Mouse (Mus musculus) MEL (cell line): ENCODE results near the gene Cux1. TPM values are rescaled to one million over a fixed set of nuclear protein-coding genes. Genes with fewer than 3 reads are reported as not detected.

Source experiments
- DNase-seq: peaks from one replicate; pipeline ENCODE4 v3.0.0; 2011; ENCODE audit warnings: low read depth, low spot score
- H3K27ac ChIP-seq: 2 replicates; pipeline ENCODE4 v1.5.1; 2012; ENCODE audit warnings: low read depth, mild to moderate bottlenecking, control low read depth, low read length, moderate library complexity; ENCODE audit not compliant: control insufficient read depth
- H3K27me3 ChIP-seq, 2 experiments: fragments of 150-350 bp in 1 of 2; sonication (generic) in 1 of 2; 2 replicates each; pipeline ENCODE4 v1.6.1; 2012; ENCODE audit warnings: low read length in 2 of 2, mild to moderate bottlenecking in 2 of 2, improper control_type of control experiment in 1 of 2, moderate library complexity in 1 of 2; ENCODE audit not compliant: insufficient read depth in 2 of 2, control insufficient read depth in 1 of 2
- H3K36me3 ChIP-seq, 2 experiments: 2 replicates each; pipeline ENCODE4 v1.6.1; 2012 to 2014; ENCODE audit warnings: low read length in 2 of 2, improper control_type of control experiment in 1 of 2, inconsistent platforms in 1 of 2, mild to moderate bottlenecking in 1 of 2; ENCODE audit not compliant: insufficient read depth in 2 of 2, control insufficient read depth in 1 of 2
- H3K4me1 ChIP-seq, 2 experiments: fragments of 150-350 bp in 1 of 2; sonication (generic) in 1 of 2; 2 replicates each; pipeline ENCODE4 v1.6.1; 2012; ENCODE audit warnings: low read length in 2 of 2, improper control_type of control experiment in 1 of 2, mild to moderate bottlenecking in 1 of 2; ENCODE audit not compliant: insufficient read depth in 2 of 2, control insufficient read depth in 1 of 2
- H3K4me3 ChIP-seq, 2 experiments: fragments of 150-350 bp in 1 of 2; sonication (generic) in 1 of 2; 2 replicates each; pipeline ENCODE4 v1.5.1; 2012; ENCODE audit warnings: low read depth in 2 of 2, low read length in 2 of 2, mild to moderate bottlenecking in 2 of 2, moderate library complexity in 2 of 2, control low read depth in 1 of 2, improper control_type of control experiment in 1 of 2; ENCODE audit not compliant: control insufficient read depth in 1 of 2, insufficient read depth in 1 of 2
- H3K79me2 ChIP-seq: 2 replicates; pipeline ENCODE4 v1.6.1; 2012; ENCODE audit warnings: mild to moderate bottlenecking, low read length, moderate library complexity; ENCODE audit not compliant: control insufficient read depth, poor library complexity, insufficient read depth
- H3K9ac ChIP-seq: 2 replicates; pipeline ENCODE4 v1.6.1; 2012; ENCODE audit warnings: low read depth, mild to moderate bottlenecking, control low read depth, low read length, moderate library complexity; ENCODE audit not compliant: control insufficient read depth, poor library complexity, severe bottlenecking
- H3K9me3 ChIP-seq: fragments of 150-350 bp; sonication (generic); replicated peaks from 2 replicates; pipeline ENCODE4 v1.6.1; 2012; ENCODE audit warnings: mild to moderate bottlenecking, low read length, improper control_type of control experiment, moderate library complexity; ENCODE audit not compliant: insufficient read depth
- BHLHE40 ChIP-seq: IDR thresholded peaks from 2 replicates; pipeline ENCODE4 v1.6.1; 2012; ENCODE audit warnings: low read depth, mild to moderate bottlenecking, inconsistent platforms, low read length, improper control_type of control experiment, borderline replicate concordance
- CHD2 ChIP-seq: IDR thresholded peaks from 2 replicates; pipeline ENCODE4 v1.6.1; 2011; ENCODE audit warnings: low read length, improper control_type of control experiment
- CTCF ChIP-seq, 3 experiments: IDR thresholded peaks in 2 of 3; conservative IDR thresholded peaks in 1 of 3; 2 replicates each; pipeline ENCODE4 v1.5.1; 2011 to 2012; ENCODE audit warnings: low read length in 3 of 3, low read depth in 2 of 3, mild to moderate bottlenecking in 2 of 3, improper control_type of control experiment in 1 of 3, inconsistent platforms in 1 of 3, mixed read lengths in 1 of 3, moderate library complexity in 1 of 3; ENCODE audit not compliant: control insufficient read depth in 1 of 3, insufficient read depth in 1 of 3, poor library complexity in 1 of 3, severe bottlenecking in 1 of 3
- E2F4 ChIP-seq: IDR thresholded peaks from 2 replicates; pipeline ENCODE4 v1.6.1; 2011; ENCODE audit warnings: low read depth, low read length, improper control_type of control experiment, borderline replicate concordance
- EP300 ChIP-seq, 2 experiments: IDR thresholded peaks; 2 replicates each; pipeline ENCODE4 v1.6.1; 2011; ENCODE audit warnings: improper control_type of control experiment in 2 of 2, low read length in 2 of 2, low read depth in 1 of 2, mild to moderate bottlenecking in 1 of 2
- ETS1 ChIP-seq: IDR thresholded peaks from 2 replicates; pipeline ENCODE4 v1.6.1; 2012; ENCODE audit warnings: low read depth, mild to moderate bottlenecking, inconsistent platforms, low read length, improper control_type of control experiment, moderate library complexity
- GABPA ChIP-seq: IDR thresholded peaks from 2 replicates; pipeline ENCODE4 v1.6.1; 2012; ENCODE audit warnings: low read depth, mild to moderate bottlenecking, inconsistent platforms, low read length, improper control_type of control experiment, moderate library complexity
- GATA1 ChIP-seq: IDR thresholded peaks from 2 replicates; pipeline ENCODE4 v1.6.1; 2011; ENCODE audit warnings: low read depth, low read length, improper control_type of control experiment
- JUND ChIP-seq: IDR thresholded peaks from 2 replicates; pipeline ENCODE4 v1.6.1; 2011; ENCODE audit warnings: low read depth, mild to moderate bottlenecking, improper control_type of control experiment, low read length
- MEF2A ChIP-seq: IDR thresholded peaks from 2 replicates; pipeline ENCODE4 v1.6.1; 2014; ENCODE audit warnings: low read depth, mild to moderate bottlenecking, inconsistent platforms, low read length, improper control_type of control experiment; ENCODE audit not compliant: poor library complexity, insufficient replicate concordance, severe bottlenecking; ENCODE audit errors: extremely low read depth
- NELFE ChIP-seq: IDR thresholded peaks from 2 replicates; pipeline ENCODE4 v1.6.1; 2011; ENCODE audit warnings: low read depth, low read length, improper control_type of control experiment
- RCOR1 ChIP-seq: IDR thresholded peaks from 2 replicates; pipeline ENCODE4 v1.6.1; 2012; ENCODE audit warnings: low read depth, mild to moderate bottlenecking, inconsistent platforms, low read length, improper control_type of control experiment
- SMC3 ChIP-seq: IDR thresholded peaks from 2 replicates; pipeline ENCODE4 v1.6.1; 2011; ENCODE audit warnings: low read depth, low read length, improper control_type of control experiment
- USF1 ChIP-seq: IDR thresholded peaks from 2 replicates; pipeline ENCODE4 v1.6.1; 2014; ENCODE audit warnings: low read depth, mild to moderate bottlenecking, inconsistent platforms, low read length, improper control_type of control experiment, moderate library complexity
- polyA plus RNA-seq, 2 experiments: library from polyadenylated mRNA; stranded (reverse) in 1 of 2; unstranded in 1 of 2; fragments of >175 nt in 1 of 2; fragments of >200 nt in 1 of 2; gene quantifications; 2 replicates each; pipeline versions ENCODE4 v1.2.1 to v1.2.4; 2012; ENCODE audit warnings: low replicate concordance in 2 of 2, low read depth in 1 of 2; ENCODE audit not compliant: insufficient read length in 2 of 2, insufficient read depth in 1 of 2, missing spikeins in 1 of 2
- total RNA-seq: library from RNA; depleted of rRNA; stranded (reverse); fragments of 300-350 nt; gene quantifications from 2 replicates; pipeline ENCODE4 v1.2.3, GENCODE M21; 2012

Gene Cux1
- total and polyA plus RNA-seq, 3 experiments = 71.1 to 104 TPM; not detected in 1

DNA sequence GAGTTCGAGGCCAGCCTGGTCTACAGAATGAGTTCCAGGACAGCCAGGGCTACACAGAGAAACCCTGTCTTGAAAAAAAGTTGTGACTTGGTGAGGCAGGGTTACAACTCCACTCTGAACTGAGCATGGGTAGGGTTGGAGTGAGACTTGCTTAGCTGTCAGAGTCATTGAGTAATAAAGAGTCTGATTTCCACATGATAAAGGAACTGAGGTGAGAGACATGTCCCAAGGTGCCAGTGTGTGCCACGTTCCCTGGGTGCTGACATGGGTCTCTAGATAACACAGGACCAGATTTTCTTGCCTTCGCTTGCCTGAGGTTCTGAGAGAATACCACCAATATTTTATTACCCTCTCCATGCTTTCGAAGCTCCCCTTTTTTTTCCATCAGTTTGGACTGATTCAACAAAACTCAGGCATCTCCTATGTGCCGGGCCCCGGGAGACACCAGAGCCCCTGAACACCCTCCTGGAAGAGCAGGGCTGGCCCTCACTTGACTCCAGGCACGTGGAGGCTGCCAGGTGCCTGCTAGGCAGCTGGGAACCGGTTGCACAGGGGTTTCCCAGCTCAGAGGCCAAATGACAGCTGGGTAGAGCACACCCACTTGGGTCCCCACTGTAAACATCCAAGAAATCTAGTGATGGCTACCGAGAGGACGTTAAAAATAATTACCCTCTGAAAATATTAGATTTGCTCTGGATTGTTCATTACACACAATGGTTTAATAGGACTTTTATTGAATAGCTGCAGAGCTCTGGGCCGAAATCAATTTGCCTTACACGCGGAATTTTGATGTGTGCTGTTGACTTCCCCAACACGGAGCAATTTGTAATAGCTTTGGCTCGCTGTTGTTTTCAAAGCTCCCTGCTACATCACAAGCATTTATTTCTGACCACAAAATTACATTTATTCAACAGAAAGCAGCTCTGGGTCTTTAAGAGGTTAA lies 164.4 kb downstream of the Cux1 start:
- Histone ChIP-seq H3K27ac (no peak overlapping the region), H3K36me3 (peaks cover 6 to 18% of the 10 kb centered on the region in 2 experiments; a peak in 3 of 4 replicates), H3K4me1 (peaks cover 8% of the 10 kb centered on the region in 2 experiments; a peak in 2 of 4 replicates), H3K4me3 (no peak overlapping the region), H3K27me3 (no peaks in the 10 kb centered on the region), H3K9ac (no peak overlapping the region), H3K79me2 (peaks cover 2% of the 10 kb centered on the region; the same call in 1 of the 2 replicates), H3K9me3 (no peaks in the 10 kb centered on the region)
- no peak for TF ChIP-seq CTCF (IDR thresholded peaks at IDR 0.05 in 2 of 3, conservative IDR thresholded peaks at IDR 0.05 in 1 of 3; ENCODE audit: control insufficient read depth in 1 of 3, insufficient read depth in 1 of 3, low read depth in 2 of 3, low read length in 3 of 3, poor library complexity in 1 of 3, severe bottlenecking in 1 of 3)
- no peak for TF ChIP-seq ETS1
- no peak for TF ChIP-seq BHLHE40
- TF ChIP-seq SMC3 = no peak
- DNase-seq = no peak

GRCm38 (mm10) chr5:136398706-136399105 lies 168.6 kb downstream of the Cux1 start:
- no peak for TF ChIP-seq NELFE
- Histone ChIP-seq H3K4me1 (peaks cover 16 to 20% of the 10 kb centered on the region in 2 experiments), H3K79me2 (peaks cover 3% of the 10 kb centered on the region; the same call in 1 of the 2 replicates)

GRCm38 (mm10) chr5:136396699-136397098 lies 170.6 kb downstream of the Cux1 start:
- peak; percentile 52 for DNase-seq
- TF ChIP-seq GABPA (no peak), MEF2A (no peak), ETS1 (no peak), RCOR1 (no peak), CHD2 (no peak), EP300 (IDR thresholded peaks at IDR 0.05; ENCODE audit: low read depth in 1 of 2, low read length in 2 of 2) (no peak), GATA1 (no peak), E2F4 (no peak), USF1 (no peak), JUND (no peak)
- H3K4me3 ChIP-seq = no peak overlapping the region
- H3K9me3 ChIP-seq = no peaks in the 10 kb centered on the region
- no peak overlapping the region for H3K27ac ChIP-seq
- no peak overlapping the region for H3K9ac ChIP-seq
- peaks cover 3% of the 10 kb centered on the region; the same call in 1 of the 2 replicates for H3K79me2 ChIP-seq
- H3K36me3 ChIP-seq = peaks cover 8 to 14% of the 10 kb centered on the region in 2 experiments; a peak in 3 of 4 replicates
- no peaks in the 10 kb centered on the region for H3K27me3 ChIP-seq
- H3K4me1 ChIP-seq = peaks cover 16 to 20% of the 10 kb centered on the region in 2 experiments

More at GRCm38 (mm10) chr5:136398706-136399105, 168.6 kb downstream of the Cux1 start:
- DNase-seq = no peak
- Histone ChIP-seq H3K4me3 (no peak overlapping the region), H3K27ac (no peak overlapping the region), H3K9me3 (no peaks in the 10 kb centered on the region), H3K36me3 (peaks cover 8 to 14% of the 10 kb centered on the region in 2 experiments; a peak in 3 of 4 replicates), H3K27me3 (no peaks in the 10 kb centered on the region), H3K9ac (no peak overlapping the region)
